Mouse (Mus musculus) left cerebral cortex, postnatal 4 days (tissue): ENCODE measurements around the gene Zfp442. TPM values are rescaled to one million over a fixed set of nuclear protein-coding genes. Genes with fewer than 3 reads are reported as not detected.
"Not testable (repeated sequence)": the region's sequence is repeated elsewhere in the genome, so short reads cannot be mapped to it uniquely, and the experiment has no call there.

ENCODE experiments used
- DNase-seq: peaks from one replicate; pipeline ENCODE4 v3.0.0-alpha.2; 2022
- intact Hi-C: fragments of 180-260 bp; cut with DNase I; formaldehyde crosslinking; loops from one replicate; pipeline ENCODE4 v1.15.1; 2025
- total RNA-seq, 2 experiments: library from RNA; stranded (reverse); gene quantifications; 2 replicates each; pipeline ENCODE4 v1.2.3; 2021

Gene Zfp442
- total RNA-seq: 1 to 10 TPM; 9.0 to 9.7 TPM

DNA sequence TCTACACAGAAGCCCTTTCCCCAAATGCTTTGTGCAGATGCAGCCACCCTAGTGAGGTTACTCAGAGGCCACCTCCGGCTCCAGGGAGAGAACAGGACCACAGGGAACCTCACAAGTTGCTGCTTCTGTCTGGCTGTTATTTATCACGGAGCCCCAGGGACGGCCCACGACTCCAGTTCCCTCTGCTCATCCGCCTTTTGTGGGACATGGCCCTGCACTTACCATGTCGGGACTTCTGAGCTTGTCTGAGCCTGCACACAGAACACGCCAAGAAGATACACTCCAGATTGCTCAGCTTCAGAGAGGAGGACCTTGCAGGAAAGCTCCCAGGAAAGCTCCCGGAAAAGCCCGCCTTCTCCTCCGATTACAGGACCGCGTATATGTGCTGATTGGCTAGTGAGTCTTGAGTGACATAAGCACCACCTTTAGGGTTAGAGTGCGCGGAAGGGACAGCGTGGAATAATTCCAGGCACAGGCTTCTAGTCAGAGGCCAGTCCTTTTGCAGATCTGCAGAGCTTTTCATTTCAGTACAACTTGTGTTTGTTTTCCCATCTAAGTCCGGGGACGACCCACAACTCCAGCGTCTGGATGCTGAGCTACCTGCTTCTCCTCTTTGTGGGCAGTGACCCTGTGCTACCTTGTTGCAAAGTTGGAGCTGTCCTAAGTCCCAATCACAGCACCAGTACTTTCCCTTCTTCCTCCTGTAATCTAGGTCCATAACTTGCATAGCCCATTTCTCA is at the start of gene Zfp442:
TSS of gene Zfp442 (minus strand) at position 307 of the 740 bp plus-strand sequence.
- peak; percentile 56 for DNase-seq
- intact Hi-C loops: not testable (repeated sequence)

- intact Hi-C loops, DNase-seq: not testable (repeated sequence)
Observed at GRCm38 (mm10) chr2:150500124-150500973, 49.1 kb upstream of the Zfp442 start.

- no peak for DNase-seq
- intact Hi-C loops: no loop called here
Observed at GRCm38 (mm10) chr2:150493031-150493430, 41.7 kb upstream of the Zfp442 start.

DNA sequence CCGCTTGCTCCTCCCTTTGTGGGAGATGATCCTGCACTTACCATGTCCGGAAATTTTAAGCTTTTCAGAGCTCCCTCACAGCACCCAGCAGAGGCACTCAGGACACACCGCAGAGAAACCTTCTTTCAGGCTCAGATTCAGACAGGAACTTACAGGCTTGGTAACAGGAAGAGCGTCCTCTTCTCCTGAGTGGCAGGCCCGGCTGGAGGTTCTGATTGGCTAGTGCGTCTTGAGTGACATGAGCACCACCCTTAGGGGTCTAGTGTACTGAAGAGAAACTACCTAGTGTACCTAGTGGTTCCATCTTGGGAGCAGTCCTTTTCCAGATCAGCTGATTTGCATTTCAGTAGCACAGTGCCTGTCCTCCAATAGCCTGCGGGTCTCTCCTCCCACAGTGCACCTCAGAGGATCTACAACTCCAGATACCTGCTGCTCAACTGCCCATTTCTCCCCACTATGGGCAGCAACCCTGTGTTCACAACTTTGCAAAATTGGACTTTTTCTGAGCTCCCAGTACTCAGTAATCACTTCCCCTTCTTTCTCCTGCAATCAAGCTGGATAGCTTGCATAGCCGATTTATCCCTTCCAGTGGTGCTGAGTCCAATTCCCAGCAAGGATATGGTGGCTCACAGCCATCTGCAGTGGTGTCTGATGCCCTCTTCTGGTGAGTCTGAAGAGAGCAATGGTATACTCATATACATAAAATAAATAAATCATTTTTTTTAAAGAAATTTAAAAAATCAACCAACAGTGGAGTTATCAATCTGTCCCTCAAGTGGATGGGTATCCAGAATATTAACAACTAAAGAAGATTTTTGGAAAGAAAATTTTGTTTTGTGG is 33.9 kb upstream of the Zfp442 start, which contains the start of gene Zfp345:
TSS of gene Zfp345 (minus strand) at position 153 of the 840 bp plus-strand sequence.
- intact Hi-C loops, DNase-seq: not testable (repeated sequence)

GRCm38 (mm10) chr2:150439084-150439483 is 12.2 kb downstream of the Zfp442 start:
- DNase-seq, intact Hi-C loops: not testable (repeated sequence)

DNA sequence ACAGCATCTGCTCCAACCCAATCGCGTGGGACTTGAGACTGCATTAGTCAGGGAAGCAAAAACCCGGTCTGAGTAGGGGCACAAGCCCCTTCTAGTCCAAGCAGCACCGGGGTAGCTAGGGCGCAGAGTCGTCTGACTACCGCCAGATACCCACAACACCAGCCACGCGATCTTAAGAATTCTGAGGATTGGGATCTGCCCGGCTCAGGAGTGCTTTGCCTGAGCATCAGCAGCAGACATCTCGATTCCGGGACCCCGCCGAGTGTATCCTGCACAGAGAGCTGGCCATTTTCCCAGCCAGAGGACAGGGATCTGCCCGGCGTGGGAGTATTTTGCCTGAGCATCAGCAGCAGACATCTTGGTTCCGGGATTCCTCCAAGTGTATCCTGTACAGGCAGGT is 39.1 kb downstream of the Zfp442 start:
- DNase-seq, intact Hi-C loops: not testable (repeated sequence)

DNA sequence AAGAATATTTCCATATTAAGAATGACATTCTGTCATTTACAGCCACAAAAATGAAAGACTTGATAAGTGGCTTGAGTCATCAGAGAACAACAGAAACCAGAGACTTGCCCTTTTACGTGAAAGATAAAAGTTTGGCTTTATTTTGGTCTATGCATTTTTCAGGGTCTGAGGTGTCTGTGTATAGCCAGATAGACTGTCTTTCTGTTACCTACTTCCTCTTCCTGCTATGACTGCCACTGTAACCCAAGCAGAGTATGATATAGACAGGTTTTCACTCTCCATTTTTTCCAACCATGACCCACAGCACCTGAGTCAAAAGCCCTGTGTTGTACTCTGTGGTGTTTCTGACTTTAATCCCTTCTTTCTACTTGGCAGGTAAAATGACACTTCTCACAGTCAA is 61.1 kb downstream of the Zfp442 start:
- no peak for DNase-seq
- intact Hi-C loops: no loop called here

DNA sequence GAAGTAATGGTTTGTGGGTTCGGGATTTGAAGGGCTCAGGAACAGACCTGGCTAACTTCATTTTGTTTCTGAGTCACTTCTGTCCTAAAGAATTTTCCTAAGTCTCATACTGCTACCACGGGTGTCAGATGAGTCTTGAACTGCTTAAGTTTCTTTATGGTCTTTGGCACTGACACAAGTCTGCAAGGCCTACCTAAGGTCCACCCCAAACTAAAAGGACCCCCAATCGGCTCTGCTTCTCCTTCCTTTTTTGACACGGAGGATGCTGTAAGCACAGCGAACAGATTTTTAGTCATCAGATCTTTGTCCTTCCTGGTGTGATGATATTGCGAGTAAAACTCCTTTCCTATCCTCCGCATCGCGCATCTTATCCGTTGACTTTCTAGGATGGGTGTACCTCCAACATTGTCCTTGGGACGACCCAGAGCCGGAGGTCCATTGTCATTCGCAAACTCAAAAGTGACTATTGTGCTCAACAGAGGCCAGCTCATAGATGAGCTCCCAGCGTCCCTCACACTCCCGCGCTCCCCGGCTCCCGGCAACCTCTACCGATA is 65.7 kb downstream of the Zfp442 start:
- DNase-seq, intact Hi-C loops: not testable (repeated sequence)

DNA sequence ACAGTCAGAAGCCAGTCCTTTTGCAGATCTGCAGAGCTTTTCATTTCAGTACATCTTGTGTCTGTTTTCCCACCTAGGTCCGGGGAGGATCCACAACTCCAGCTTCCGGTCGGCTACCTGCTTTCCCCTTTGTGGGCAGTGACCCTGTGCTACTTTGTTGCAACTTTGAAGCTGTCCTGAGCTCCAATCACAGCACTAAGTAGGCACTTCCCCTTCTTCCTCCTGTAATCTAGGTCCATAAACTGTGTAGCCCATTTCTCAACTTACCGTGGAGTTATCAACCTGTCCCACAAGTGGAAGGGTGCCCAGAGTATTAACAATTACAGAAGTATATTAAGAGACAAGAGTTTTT is 88.4 kb downstream of the Zfp442 start:
- intact Hi-C loops: no loop called here
- no peak for DNase-seq

DNA sequence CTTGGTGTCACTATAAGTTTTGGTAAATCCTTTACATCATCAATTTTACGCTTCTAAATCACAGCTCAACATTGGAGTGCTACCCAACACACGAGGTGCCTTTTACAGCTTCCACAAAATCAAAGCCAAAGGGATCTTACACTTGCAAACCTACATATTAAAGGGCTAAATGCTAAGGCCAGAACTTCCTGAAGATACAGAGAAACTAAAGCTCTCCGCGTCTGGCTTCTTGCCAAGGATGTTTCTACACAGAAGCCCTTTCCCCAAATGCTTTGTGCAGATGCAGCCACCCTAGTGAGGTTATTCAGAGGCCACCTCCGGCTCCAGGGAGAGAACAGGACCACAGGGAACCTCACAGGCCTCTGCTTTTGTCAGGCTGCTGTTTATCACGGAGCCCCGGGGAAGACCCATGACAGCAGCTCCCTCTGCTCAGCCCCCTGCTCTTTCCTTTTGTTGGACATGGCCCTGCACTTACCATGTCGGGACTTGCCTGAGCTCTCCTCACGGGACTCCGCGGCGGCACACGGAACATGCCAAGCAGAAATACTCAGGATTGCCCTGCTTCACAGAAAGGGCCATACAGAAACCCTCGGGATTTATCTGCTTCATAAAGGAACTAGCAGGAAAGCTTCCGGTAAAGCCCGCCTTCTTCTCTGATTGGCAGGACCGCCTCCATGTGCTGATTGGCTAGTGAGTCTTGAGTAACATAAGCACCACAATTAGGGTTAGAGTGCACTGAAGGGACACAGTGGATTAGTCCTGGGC is 89.0 kb downstream of the Zfp442 start, which contains the start of gene 3300002I08Rik:
TSS of gene 3300002I08Rik (minus strand) at position 653 of the 765 bp plus-strand sequence.
- intact Hi-C loops: not testable (repeated sequence)
- DNase-seq: peak; percentile 85

Other genes starting within 250 kb of the Zfp442 start
- gene Zfp937, start 233.4 kb downstream of the Zfp442 start, total RNA-seq: 10 to 100 TPM; 12.2 to 13.2 TPM
- gene Gm21994, start 195.9 kb downstream of the Zfp442 start, total RNA-seq: 1 to 10 TPM; 6.6 to 9.8 TPM
- gene Gm14124, start 194.0 kb downstream of the Zfp442 start, total RNA-seq: under 1 TPM; 0.26 to 0.32 TPM
- gene Gm10130, start 127.8 kb downstream of the Zfp442 start, total RNA-seq: 1 to 10 TPM in 1 of 2 experiments, not detected in 1; 3.5 TPM
- 10 to 100 TPM; 11.1 to 12.6 TPM for gene 3300002I08Rik, start 88.7 kb downstream of the Zfp442 start, total RNA-seq
- under 1 TPM; 0.28 to 0.44 TPM for gene Zfp345, start 33.6 kb upstream of the Zfp442 start, total RNA-seq
- gene Cst7, start 118.9 kb upstream of the Zfp442 start, total RNA-seq: not detected
- 10 to 100 TPM; 29.1 to 37.9 TPM for gene Apmap, start 157.1 kb upstream of the Zfp442 start, total RNA-seq
- gene Acss1, start 217.0 kb upstream of the Zfp442 start, total RNA-seq: 10 to 100 TPM; 15.5 to 16.6 TPM
- gene Vsx1, start 237.9 kb upstream of the Zfp442 start, total RNA-seq: under 1 TPM; 0.10 to 0.12 TPM